13 mouse cellular contexts compared by ENCODE assay signal in the genomic region with DNA sequence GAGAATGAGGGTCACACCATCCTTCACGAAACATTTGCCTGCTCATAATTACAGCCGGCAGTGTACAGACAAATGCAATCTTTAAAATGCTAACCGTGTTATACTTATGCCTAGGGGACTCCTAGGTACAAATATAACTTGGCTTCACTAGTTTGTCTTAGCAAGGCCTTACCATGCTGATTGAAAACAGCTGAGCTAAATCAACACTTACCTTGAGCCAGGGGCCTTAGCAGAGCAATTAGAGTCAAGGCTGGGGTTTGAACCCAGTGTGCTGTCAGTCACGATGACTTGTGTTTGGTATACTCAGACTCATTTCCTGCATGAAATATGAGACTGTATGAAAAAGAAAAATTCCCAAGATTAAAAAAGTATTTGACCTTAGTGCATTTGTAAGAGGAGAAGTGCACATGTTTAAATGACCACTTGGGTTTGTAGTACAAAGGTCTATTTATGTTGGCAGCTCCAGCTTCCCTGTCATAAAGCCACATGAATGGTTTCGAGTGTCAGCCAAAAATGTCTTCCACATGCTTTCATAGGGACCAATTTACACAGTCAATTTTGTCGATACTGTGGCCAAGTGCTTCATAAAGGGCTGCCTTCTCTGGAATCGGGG.
A peak's percentile ranks its signal among the peaks of the same experiment; 100 is the strongest.
DNase-seq lines count a peak whose midpoint lies in the region; ATAC-seq and TF ChIP-seq lines count a peak whose summit lies in the region.
"Had no signal": no experiment of that assay in that cellular context is flagged by ENCODE, and none has a peak within 500 bp of the region (broad histone marks: within the 10 kb centered on the region; RNA-seq: fewer than 3 reads in every experiment).

No protein-coding gene starts in this region.

- DNase-seq in lung, embryonic 14.5 days, result peak; percentile 46
- no peak for DNase-seq in lung, postnatal 4 days
- peak; percentile 79 for DNase-seq in embryonic facial prominence, embryonic 10.5 days (ENCODE audit: low spot score)
- DNase-seq in kidney, postnatal 14 days, result peak; percentile 48
- DNase-seq in neural tube, embryonic 11.5 days (ENCODE audit: low spot score), result peak; percentile 50
- DNase-seq in T-cell, adult 2 months (ENCODE audit: low spot score), result no peak
- DNase-seq in c-Kit-positive CD71-positive TER-119-positive erythroid progenitor cells, embryonic 14.5 days (ENCODE audit: low spot score), result no peak
- no peak for DNase-seq in layer of hippocampus, adult 18-20 months (ENCODE audit: low spot score in 2 of 2)
- DNase-seq: cerebellum, adult 9-10 months; thymus, postnatal 36 days had no signal

- H3K27me3 ChIP-seq in lung, embryonic 14.5 days (ENCODE audit: insufficient read depth, low read length), result no peaks in the 10 kb centered on the region
- H3K27me3 ChIP-seq in embryonic facial prominence, embryonic 10.5 days (replicated peaks; ENCODE audit: low read depth, poor library complexity, severe bottlenecking), result no peaks in the 10 kb centered on the region
- H3K27me3 ChIP-seq in neural tube, embryonic 11.5 days (ENCODE audit: control insufficient read depth, insufficient read depth, low read length), result no peaks in the 10 kb centered on the region
- H3K27me3 ChIP-seq: heart, embryonic 15.5 days had no signal

- no peak overlapping the region for H3K4me3 ChIP-seq in lung, embryonic 14.5 days (ENCODE audit: low read depth, low read length)
- H3K4me3 ChIP-seq in embryonic facial prominence, embryonic 10.5 days, result no peak overlapping the region
- H3K4me3 ChIP-seq in neural tube, embryonic 11.5 days (ENCODE audit: low read depth, low read length), result no peak overlapping the region
- H3K4me3 ChIP-seq: heart, embryonic 15.5 days had no signal

- no peaks in the 10 kb centered on the region for H3K9me3 ChIP-seq in lung, embryonic 14.5 days (ENCODE audit: low read depth, low read length)
- H3K9me3 ChIP-seq in embryonic facial prominence, embryonic 10.5 days, result no peaks in the 10 kb centered on the region
- no peaks in the 10 kb centered on the region for H3K9me3 ChIP-seq in neural tube, embryonic 11.5 days (ENCODE audit: control insufficient read depth, low read length)
- H3K9me3 ChIP-seq: heart, embryonic 15.5 days had no signal

- no peaks in the 10 kb centered on the region for H3K36me3 ChIP-seq in lung, embryonic 14.5 days (ENCODE audit: insufficient read depth)
- H3K36me3 ChIP-seq in embryonic facial prominence, embryonic 10.5 days (replicated peaks), result no peaks in the 10 kb centered on the region
- no peaks in the 10 kb centered on the region for H3K36me3 ChIP-seq in neural tube, embryonic 11.5 days (ENCODE audit: control insufficient read depth, insufficient read depth, low read length)
- H3K36me3 ChIP-seq: heart, embryonic 15.5 days had no signal

- H3K4me1 ChIP-seq in lung, embryonic 14.5 days (ENCODE audit: insufficient read depth), result no peaks in the 10 kb centered on the region
- H3K4me1 ChIP-seq in embryonic facial prominence, embryonic 10.5 days, result 0 out of 2 replicates have a peak, but pooled peaks cover 3% of the 10 kb centered on the region
- H3K4me1 ChIP-seq in neural tube, embryonic 11.5 days (ENCODE audit: control insufficient read depth, insufficient read depth, low read length), result no peaks in the 10 kb centered on the region
- H3K4me1 ChIP-seq: heart, embryonic 15.5 days had no signal

- no peak overlapping the region for H3K4me2 ChIP-seq in lung, embryonic 14.5 days
- no peak overlapping the region for H3K4me2 ChIP-seq in neural tube, embryonic 11.5 days (ENCODE audit: low read depth)
- H3K4me2 ChIP-seq: heart, embryonic 15.5 days; liver, embryonic 11.5 days had no signal

- H3K9ac ChIP-seq in lung, embryonic 14.5 days, result no peak overlapping the region
- H3K9ac ChIP-seq in neural tube, embryonic 11.5 days (ENCODE audit: low read length), result no peak overlapping the region
- H3K9ac ChIP-seq: heart, embryonic 15.5 days had no signal

- TF ChIP-seq CTCF in lung, embryonic 14.5 days (IDR thresholded peaks at IDR 0.05; ENCODE audit: low read depth), result no peak

- ATAC-seq in lung, embryonic 14.5 days (ENCODE audit: insufficient read depth), result peak; percentile 54
- ATAC-seq in neural tube, embryonic 11.5 days (ENCODE audit: insufficient read depth, low FRiP score, low TSS enrichment), result no peak
- ATAC-seq: midbrain, embryonic 16.5 days had no signal

- peak overlapping the region; percentile 4; the same call in 1 of the 2 replicates for H3K27ac ChIP-seq in lung, embryonic 14.5 days (ENCODE audit: low read depth)
- H3K27ac ChIP-seq in embryonic facial prominence, embryonic 10.5 days (replicated peaks), result no peak overlapping the region
- no peak overlapping the region for H3K27ac ChIP-seq in neural tube, embryonic 11.5 days (ENCODE audit: low read depth, low read length)
- H3K27ac ChIP-seq: heart, embryonic 15.5 days had no signal

- 37% methylated on average over 7 of the region's 7 CpGs for WGBS in lung, embryonic 14.5 days
- WGBS in embryonic facial prominence, embryonic 10.5 days, result 32% methylated on average over 7 of the region's 7 CpGs
- WGBS in neural tube, embryonic 11.5 days, result 61% methylated on average over 7 of the region's 7 CpGs

Comparison
In these comparisons a context has a peak if more than half of its experiments do, and no peak if none do; other contexts are left out.
1. DNase-seq: peak in lung, embryonic 14.5 days (single experiment), embryonic facial prominence, embryonic 10.5 days (single experiment), kidney, postnatal 14 days (single experiment) and neural tube, embryonic 11.5 days (single experiment); none in lung, postnatal 4 days (0 of 2), T-cell, adult 2 months (single experiment), c-Kit-positive CD71-positive TER-119-positive erythroid progenitor cells, embryonic 14.5 days (single experiment) and layer of hippocampus, adult 18-20 months (0 of 2).